Mouse (Mus musculus) kidney, embryonic 14.5 days (tissue): Measurements from ENCODE around the gene Akt1s1. TPM values are rescaled to one million over a fixed set of nuclear protein-coding genes. Genes with fewer than 3 reads are reported as not detected.

ENCODE experiments used
- ATAC-seq: fragments of 200-750 bp; cut with Nextera tagmentation; 2 replicates; pipeline ENCODE4 v1.8.0; 2017; ENCODE audit warnings: moderate number of reproducible peaks, mild to moderate bottlenecking, moderate TSS enrichment, moderate library complexity; ENCODE audit not compliant: low FRiP score, low TSS enrichment
- H3K27ac ChIP-seq: fragments of 300-500 bp; sonication (generic); 2 replicates; pipeline ENCODE4 v1.5.1; 2014; ENCODE audit warnings: low read depth, mild to moderate bottlenecking, low read length, moderate library complexity, mixed read lengths
- H3K27me3 ChIP-seq: fragments of 300-500 bp; sonication (generic); 2 replicates; pipeline ENCODE4 v1.6.1; 2014; ENCODE audit warnings: mild to moderate bottlenecking, low read length; ENCODE audit not compliant: control insufficient read depth, insufficient read depth
- H3K36me3 ChIP-seq: fragments of 300-500 bp; sonication (generic); 2 replicates; pipeline ENCODE4 v1.6.1; 2014; ENCODE audit warnings: low read length, mixed read lengths; ENCODE audit not compliant: control insufficient read depth, insufficient read depth
- H3K4me1 ChIP-seq: fragments of 300-500 bp; sonication (generic); 2 replicates; pipeline ENCODE4 v1.6.1; 2014; ENCODE audit warnings: low read length, mixed read lengths; ENCODE audit not compliant: control insufficient read depth, insufficient read depth
- H3K4me2 ChIP-seq: fragments of 300-500 bp; sonication (generic); replicated peaks from 2 replicates; pipeline ENCODE4 v1.6.1; 2014; ENCODE audit warnings: low read depth, mild to moderate bottlenecking, low read length
- H3K4me3 ChIP-seq: fragments of 300-500 bp; sonication (generic); 2 replicates; pipeline ENCODE4 v1.5.1; 2014; ENCODE audit warnings: mild to moderate bottlenecking, low read length
- H3K9ac ChIP-seq: fragments of 300-500 bp; sonication (generic); 2 replicates; pipeline ENCODE4 v1.6.1; 2014; ENCODE audit warnings: low read depth, mild to moderate bottlenecking, low read length, moderate library complexity
- H3K9me3 ChIP-seq: fragments of 300-500 bp; sonication (generic); 2 replicates; pipeline ENCODE4 v1.6.1; 2016; ENCODE audit warnings: low read length; ENCODE audit not compliant: control insufficient read depth
- WGBS: fragments of 180-500 bp; shearing (Covaris S2); extraction: QIAGEN DNeasy Blood & Tissue Kit; methylation state at CpG from one replicate; pipeline ENCODE4 v1.1.7; 2014; 5-methylcytosine and 5-hydroxymethylcytosine counted together
- polyA plus RNA-seq: library from polyadenylated mRNA; unstranded; fragments of >200 nt; fragmentation: Nextera tagmentation; extraction: Ambion mirVana; gene quantifications from 2 replicates; pipeline ENCODE4 v1.2.1, GENCODE M21; 2014

Gene Akt1s1
- polyA plus RNA-seq, 1 experiment from 2014 or later, result 51.4 TPM

DNA sequence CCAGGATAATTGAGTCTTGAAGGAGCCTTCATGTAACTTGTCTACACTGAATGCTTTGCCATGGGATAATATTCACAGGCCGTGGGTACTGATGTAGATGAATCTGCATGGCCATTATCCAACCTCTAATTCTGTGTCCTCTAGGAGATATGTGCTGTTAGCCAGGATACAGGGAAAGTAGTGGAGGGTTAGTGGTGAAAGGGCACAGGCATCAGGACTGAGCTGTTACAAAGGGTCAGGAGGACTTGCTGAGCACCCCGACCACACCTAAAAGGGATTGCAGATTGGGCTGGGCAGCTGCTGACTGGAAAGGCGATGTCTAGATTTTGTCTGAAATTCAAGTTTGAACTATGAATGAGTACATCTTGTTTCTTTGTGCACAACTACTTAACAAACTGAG lies 28.3 kb upstream of the Akt1s1 start:
- 83% methylated on average over 3 of the region's 3 CpGs for WGBS
- H3K4me3 ChIP-seq, result no peak overlapping the region
- peaks cover 33% of the 10 kb centered on the region for H3K4me1 ChIP-seq
- H3K27ac ChIP-seq, result no peak overlapping the region
- peaks cover 3% of the 10 kb centered on the region; the same call in 1 of the 2 replicates for H3K36me3 ChIP-seq
- H3K27me3 ChIP-seq, result no peaks in the 10 kb centered on the region
- ATAC-seq, result no peak
- no peak overlapping the region for H3K4me2 ChIP-seq
- H3K9me3 ChIP-seq, result no peaks in the 10 kb centered on the region
- H3K9ac ChIP-seq, result no peak overlapping the region

DNA sequence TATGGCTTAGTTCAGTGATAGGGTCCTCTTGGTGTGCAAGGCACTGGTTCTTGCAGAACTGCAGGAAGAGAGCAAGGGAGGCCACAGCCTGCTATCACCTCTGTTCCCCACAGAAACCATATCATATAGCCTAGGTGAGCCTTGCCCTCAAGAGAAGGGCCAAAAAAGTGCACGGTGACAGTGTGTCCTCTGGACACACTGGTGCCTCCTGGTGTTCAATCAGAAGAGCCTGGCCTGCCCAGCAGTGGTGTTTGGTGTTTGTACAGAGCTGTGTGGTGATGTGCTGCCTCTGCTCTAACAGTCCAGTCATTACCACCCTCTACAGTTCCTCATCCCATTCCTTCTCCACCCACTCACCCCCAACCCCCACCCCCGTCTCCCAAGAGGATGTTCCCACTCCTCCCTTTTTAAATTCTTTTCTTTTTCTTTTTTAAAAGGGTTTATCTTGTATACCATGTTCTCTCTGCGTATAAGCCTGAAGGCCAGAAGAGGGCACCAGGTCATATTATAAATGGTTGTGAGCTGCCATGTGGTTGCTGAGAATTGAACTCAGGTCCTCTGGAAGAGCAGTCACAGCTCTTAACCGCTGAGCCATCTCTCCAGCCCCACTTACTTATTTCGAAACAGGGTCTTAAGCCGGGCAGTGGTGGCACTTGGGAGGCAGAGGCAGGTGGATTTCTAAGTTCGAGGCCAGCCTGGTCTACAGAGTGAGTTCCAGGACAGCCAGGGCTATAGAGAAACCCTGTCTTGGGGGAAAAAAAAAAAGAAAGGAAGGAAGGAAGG lies 26.9 kb upstream of the Akt1s1 start:
- WGBS, result 82% methylated on average over 7 of the region's 7 CpGs

GRCm38 (mm10) chr7:44823409-44823808 lies 25.4 kb upstream of the Akt1s1 start:
- 44% methylated on average over 7 of the region's 7 CpGs for WGBS
- H3K27me3 ChIP-seq, result no peaks in the 10 kb centered on the region
- no peak for ATAC-seq
- H3K27ac ChIP-seq, result no peak overlapping the region
- H3K9me3 ChIP-seq, result no peaks in the 10 kb centered on the region
- H3K4me1 ChIP-seq, result peaks cover 22% of the 10 kb centered on the region
- no peak overlapping the region for H3K9ac ChIP-seq
- H3K36me3 ChIP-seq, result peaks cover 10% of the 10 kb centered on the region; the same call in 1 of the 2 replicates
- no peak overlapping the region for H3K4me2 ChIP-seq
- no peak overlapping the region for H3K4me3 ChIP-seq

More for the DNA sequence above, 26.9 kb upstream of the Akt1s1 start:
- H3K36me3 ChIP-seq, result peaks cover 3% of the 10 kb centered on the region; the same call in 1 of the 2 replicates
- no peak overlapping the region for H3K4me3 ChIP-seq
- H3K4me2 ChIP-seq, result no peak overlapping the region
- no peak for ATAC-seq
- H3K4me1 ChIP-seq, result peaks cover 33% of the 10 kb centered on the region
- H3K27ac ChIP-seq, result no peak overlapping the region
- no peaks in the 10 kb centered on the region for H3K27me3 ChIP-seq
- H3K9me3 ChIP-seq, result no peaks in the 10 kb centered on the region
- H3K9ac ChIP-seq, result no peak overlapping the region

- H3K9me3 ChIP-seq, result no peaks in the 10 kb centered on the region
- H3K27ac ChIP-seq, result no peak overlapping the region
- WGBS, result 21% methylated on average over 3 of the region's 3 CpGs
- no peak overlapping the region for H3K4me2 ChIP-seq
- no peak; the same call in 1 of the 2 replicates for ATAC-seq
- no peak overlapping the region for H3K4me3 ChIP-seq
- H3K27me3 ChIP-seq, result no peaks in the 10 kb centered on the region
- peaks cover 13% of the 10 kb centered on the region; the same call in 1 of the 2 replicates for H3K4me1 ChIP-seq
- H3K36me3 ChIP-seq, result peaks cover 25% of the 10 kb centered on the region
- no peak overlapping the region for H3K9ac ChIP-seq
These were observed 23.9 kb upstream of the Akt1s1 start for GRCm38 (mm10) chr7:44824872-44825271.

DNA sequence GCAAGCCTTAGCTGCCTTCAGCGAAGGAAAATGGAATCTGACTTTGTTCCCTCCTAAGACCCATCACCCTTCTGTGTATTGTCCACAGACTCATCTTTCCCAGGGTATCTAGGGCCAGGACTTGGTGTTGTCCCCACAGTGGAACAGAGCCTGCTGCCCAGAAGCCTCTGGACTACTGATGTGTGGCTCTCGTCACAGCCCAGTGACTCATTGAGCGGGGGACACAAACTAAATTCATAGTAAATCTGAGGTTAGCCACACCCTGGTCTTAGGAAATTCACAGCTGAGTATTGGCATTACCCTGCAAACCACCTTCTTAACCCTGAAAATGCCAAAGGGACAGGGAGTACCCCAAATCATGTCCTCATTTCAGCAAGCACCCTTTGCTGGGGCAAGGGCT lies 22.0 kb upstream of the Akt1s1 start:
- Histone ChIP-seq H3K27ac (no peak overlapping the region), H3K4me1 (0 out of 2 replicates have a peak, but pooled peaks cover 5% of the 10 kb centered on the region), H3K9me3 (no peaks in the 10 kb centered on the region), H3K36me3 (peaks cover 44% of the 10 kb centered on the region), H3K4me3 (no peak overlapping the region), H3K4me2 (no peak overlapping the region), H3K27me3 (no peaks in the 10 kb centered on the region), H3K9ac (no peak overlapping the region)
- 85% methylated on average over 3 of the region's 3 CpGs for WGBS
- ATAC-seq, result no peak

DNA sequence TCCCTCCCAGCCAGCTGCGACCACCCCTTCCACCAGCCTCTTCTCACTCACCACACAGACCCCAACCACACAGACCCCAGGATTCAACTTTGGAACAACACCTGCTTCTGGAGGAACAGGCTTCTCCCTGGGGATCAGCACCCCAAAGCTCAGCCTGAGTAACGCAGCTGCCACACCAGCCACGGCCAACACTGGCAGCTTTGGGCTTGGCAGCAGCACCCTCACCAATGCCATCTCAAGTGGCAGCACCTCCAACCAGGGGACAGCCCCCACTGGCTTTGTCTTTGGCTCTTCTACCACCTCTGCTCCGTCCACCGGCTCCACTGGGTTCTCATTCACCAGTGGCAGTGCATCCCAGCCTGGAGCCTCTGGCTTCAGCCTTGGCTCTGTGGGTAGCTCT lies 20.1 kb upstream of the Akt1s1 start:
- Histone ChIP-seq H3K4me1 (0 out of 2 replicates have a peak, but pooled peaks cover 4% of the 10 kb centered on the region), H3K4me2 (no peak overlapping the region), H3K27me3 (no peaks in the 10 kb centered on the region), H3K4me3 (no peak overlapping the region), H3K9me3 (no peaks in the 10 kb centered on the region), H3K9ac (no peak overlapping the region), H3K36me3 (peaks cover 45% of the 10 kb centered on the region), H3K27ac (no peak overlapping the region)
- 85% methylated on average over 5 of the region's 5 CpGs for whole genome bisulfite sequencing
- no peak for ATAC-seq

GRCm38 (mm10) chr7:44832763-44833162 lies 16.0 kb upstream of the Akt1s1 start:
- ATAC-seq, result no peak
- H3K4me3 ChIP-seq, result no peak overlapping the region
- peaks cover 44% of the 10 kb centered on the region for H3K36me3 ChIP-seq
- no peak overlapping the region for H3K9ac ChIP-seq
- no peaks in the 10 kb centered on the region for H3K9me3 ChIP-seq
- H3K4me1 ChIP-seq, result 0 out of 2 replicates have a peak, but pooled peaks cover 6% of the 10 kb centered on the region
- H3K4me2 ChIP-seq, result no peak overlapping the region
- no peaks in the 10 kb centered on the region for H3K27me3 ChIP-seq
- H3K27ac ChIP-seq, result no peak overlapping the region
- WGBS, result 65% methylated on average over 4 of the region's 4 CpGs

DNA sequence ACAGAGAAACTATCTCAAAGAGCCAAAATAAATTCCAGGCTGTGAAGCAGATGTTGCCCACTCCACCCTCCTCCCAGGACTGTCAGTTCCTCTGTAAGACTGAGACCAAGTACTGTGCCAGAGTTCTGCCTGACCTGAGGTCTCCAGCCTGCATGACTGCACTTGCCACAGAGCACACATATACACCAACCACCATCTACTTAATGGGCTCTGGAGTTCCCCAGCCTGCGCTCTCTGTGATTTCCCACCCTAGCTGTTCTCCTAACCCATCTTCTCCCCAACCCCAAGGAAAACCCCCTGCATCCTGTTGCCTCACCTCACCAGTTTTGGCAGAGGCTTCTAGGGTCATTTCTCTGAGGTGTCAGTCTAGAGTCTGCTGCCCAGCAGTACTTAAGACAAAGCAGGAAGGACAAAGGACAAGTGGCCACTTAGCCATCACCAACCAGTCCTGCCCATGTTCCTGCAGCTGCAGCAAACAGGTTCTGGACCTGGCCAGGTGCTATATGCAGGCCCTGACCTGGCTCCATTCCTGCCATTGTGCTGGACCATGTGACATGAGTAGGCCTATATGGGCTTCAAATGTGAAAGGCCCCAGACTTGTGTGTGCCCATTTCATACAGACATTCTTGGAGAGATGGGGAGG lies 13.3 kb upstream of the Akt1s1 start:
- peaks cover 19% of the 10 kb centered on the region for H3K36me3 ChIP-seq
- peaks cover 16% of the 10 kb centered on the region; the same call in 1 of the 2 replicates for H3K4me1 ChIP-seq

DNA sequence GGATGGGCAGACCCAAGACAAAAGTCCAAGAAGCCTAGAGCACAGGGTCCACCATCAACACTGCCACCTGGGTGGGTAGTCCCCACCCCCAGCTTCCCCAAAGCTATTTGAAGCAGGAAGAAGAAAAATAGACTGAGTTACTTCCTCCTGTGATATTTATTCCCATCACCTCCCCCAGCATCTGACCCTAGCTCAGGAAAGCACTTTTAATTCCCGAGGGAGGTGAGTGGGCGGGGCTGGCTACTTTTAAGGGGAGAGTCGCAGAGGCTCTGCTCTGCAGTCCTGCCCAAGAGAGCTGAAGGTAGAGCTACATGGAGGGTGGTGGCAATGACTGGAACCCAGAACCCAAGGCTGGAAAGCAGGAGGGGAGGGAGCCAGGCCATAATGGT lies 12.8 kb upstream of the Akt1s1 start:
- Histone ChIP-seq H3K27ac (no peak overlapping the region), H3K9ac (no peak overlapping the region), H3K4me3 (no peak overlapping the region), H3K4me1 (peaks cover 16% of the 10 kb centered on the region; the same call in 1 of the 2 replicates), H3K9me3 (no peaks in the 10 kb centered on the region), H3K4me2 (no peak overlapping the region), H3K36me3 (peaks cover 14% of the 10 kb centered on the region), H3K27me3 (0 out of 2 replicates have a peak, but pooled peaks cover 4% of the 10 kb centered on the region)
- ATAC-seq, result no peak
- 22% methylated on average over 3 of the region's 3 CpGs for WGBS

More for the DNA sequence above, 13.3 kb upstream of the Akt1s1 start:
- Histone ChIP-seq H3K4me3 (no peak overlapping the region), H3K9ac (no peak overlapping the region), H3K4me2 (no peak overlapping the region), H3K9me3 (no peaks in the 10 kb centered on the region), H3K27me3 (0 out of 2 replicates have a peak, but pooled peaks cover 4% of the 10 kb centered on the region), H3K27ac (no peak overlapping the region)
- ATAC-seq, result no peak
- 88% methylated on average over 1 of the region's 1 CpGs for WGBS
